Mouse (Mus musculus) intestine, embryonic 15.5 days (tissue): ENCODE measurements around the gene Trappc4. TPM values are rescaled to one million over a fixed set of nuclear protein-coding genes. Genes with fewer than 3 reads are reported as not detected.
A peak's percentile ranks its signal among the peaks of the same experiment; 100 is the strongest.
"Not testable (repeated sequence)": the region's sequence is repeated elsewhere in the genome, so short reads cannot be mapped to it uniquely, and the experiment has no call there.

Experiments used
- ATAC-seq: fragments of 200-750 bp; cut with Nextera tagmentation; 2 replicates; pipeline ENCODE4 v1.8.0; 2017; ENCODE audit warnings: moderate TSS enrichment, moderate library complexity
- H3K27ac ChIP-seq: fragments of 300-500 bp; sonication (generic); 2 replicates; pipeline ENCODE4 v1.5.1; 2015; ENCODE audit warnings: mild to moderate bottlenecking, inconsistent platforms
- H3K27me3 ChIP-seq: fragments of 300-500 bp; sonication (generic); replicated peaks from 2 replicates; pipeline ENCODE4 v1.6.1; 2015; ENCODE audit warnings: inconsistent platforms
- H3K36me3 ChIP-seq: fragments of 300-500 bp; sonication (generic); 2 replicates; pipeline ENCODE4 v1.6.1; 2015; ENCODE audit warnings: inconsistent platforms
- H3K4me1 ChIP-seq: fragments of 300-500 bp; sonication (generic); replicated peaks from 2 replicates; pipeline ENCODE4 v1.6.1; 2015; ENCODE audit warnings: inconsistent platforms
- H3K4me2 ChIP-seq: fragments of 300-500 bp; sonication (generic); replicated peaks from 2 replicates; pipeline ENCODE4 v1.6.1; 2015; ENCODE audit warnings: mild to moderate bottlenecking, inconsistent platforms
- H3K4me3 ChIP-seq: fragments of 300-500 bp; sonication (generic); replicated peaks from 2 replicates; pipeline ENCODE4 v1.5.1; 2015; ENCODE audit warnings: inconsistent platforms
- H3K9ac ChIP-seq: fragments of 300-500 bp; sonication (generic); 2 replicates; pipeline ENCODE4 v1.6.1; 2015; ENCODE audit warnings: inconsistent platforms
- H3K9me3 ChIP-seq: fragments of 300-500 bp; sonication (generic); 2 replicates; pipeline ENCODE4 v1.6.1; 2016; ENCODE audit warnings: inconsistent platforms
- WGBS: fragments of 180-500 bp; shearing (Covaris S2); methylation state at CpG from one replicate; pipeline ENCODE4 v1.1.7; 2015; 5-methylcytosine and 5-hydroxymethylcytosine counted together
- polyA plus RNA-seq: library from polyadenylated mRNA; unstranded; fragments of >200 nt; fragmentation: Nextera tagmentation; extraction: Ambion mirVana; gene quantifications from 2 replicates; pipeline ENCODE4 v1.2.1, GENCODE M21; 2015

Gene Trappc4
- polyA plus RNA-seq, 1 experiment from 2014 or later, result 122 TPM

DNA sequence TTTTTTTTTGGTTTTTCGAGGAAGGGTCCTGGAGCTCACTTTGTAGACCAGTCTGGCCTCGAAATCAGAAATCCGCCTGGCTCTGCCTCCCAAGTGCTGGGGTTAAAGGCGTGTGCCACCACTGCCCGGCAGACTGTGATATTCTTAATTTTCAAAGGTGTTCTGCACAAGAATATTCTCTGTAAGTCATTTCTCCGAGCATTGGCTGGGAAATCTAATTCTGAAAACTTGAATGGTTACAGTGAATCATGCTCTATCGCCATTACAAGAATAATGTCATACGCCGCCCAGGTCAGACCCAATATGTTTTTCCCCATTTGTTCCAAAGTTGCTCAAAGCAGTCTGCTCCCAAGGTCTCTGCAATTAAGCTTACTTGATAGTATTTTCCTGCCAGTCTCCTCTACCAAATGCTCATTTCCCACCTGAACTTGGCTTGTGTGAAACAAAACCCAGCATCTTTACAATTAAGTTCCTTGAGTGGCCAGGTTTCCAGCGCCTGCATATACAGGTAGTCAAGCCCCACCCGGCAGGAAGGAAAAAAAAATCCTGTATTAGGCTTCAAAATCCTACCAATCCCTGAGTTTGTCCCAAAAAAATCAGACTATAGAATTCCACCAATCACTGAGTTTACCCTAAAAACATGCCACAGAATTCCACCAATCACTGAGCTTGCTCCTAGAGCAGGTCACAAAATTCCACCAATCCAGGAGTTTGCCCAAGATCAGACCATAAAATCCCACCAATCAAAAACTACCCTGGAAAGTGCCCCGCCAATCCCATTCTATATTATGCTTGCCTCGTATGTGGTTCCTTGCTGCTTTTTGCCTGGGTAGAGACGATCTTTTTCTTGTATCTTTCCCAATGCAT, 11.4 kb upstream of the Trappc4 start, which contains the start of gene Ccdc84:
TSS of gene Ccdc84 (minus strand) at position 51 of the 867 bp plus-strand sequence.
- H3K4me3 ChIP-seq, result peak within 1 kb of the TSS; percentile 81
- no peaks in the 10 kb centered on the region; the same call in 1 of the 2 replicates for H3K4me1 ChIP-seq
- peak within 1 kb of the TSS; percentile 78 for H3K9ac ChIP-seq
- WGBS, result 74% methylated on average over 14 of the region's 14 CpGs
- no peaks in the 10 kb centered on the region for H3K9me3 ChIP-seq
- H3K36me3 ChIP-seq, result no peaks in the 10 kb centered on the region
- ATAC-seq, result no peak
- peak within 1 kb of the TSS; percentile 74 for H3K27ac ChIP-seq
- peak within 1 kb of the TSS; percentile 91 for H3K4me2 ChIP-seq
- H3K27me3 ChIP-seq, result no peaks in the 10 kb centered on the region

DNA sequence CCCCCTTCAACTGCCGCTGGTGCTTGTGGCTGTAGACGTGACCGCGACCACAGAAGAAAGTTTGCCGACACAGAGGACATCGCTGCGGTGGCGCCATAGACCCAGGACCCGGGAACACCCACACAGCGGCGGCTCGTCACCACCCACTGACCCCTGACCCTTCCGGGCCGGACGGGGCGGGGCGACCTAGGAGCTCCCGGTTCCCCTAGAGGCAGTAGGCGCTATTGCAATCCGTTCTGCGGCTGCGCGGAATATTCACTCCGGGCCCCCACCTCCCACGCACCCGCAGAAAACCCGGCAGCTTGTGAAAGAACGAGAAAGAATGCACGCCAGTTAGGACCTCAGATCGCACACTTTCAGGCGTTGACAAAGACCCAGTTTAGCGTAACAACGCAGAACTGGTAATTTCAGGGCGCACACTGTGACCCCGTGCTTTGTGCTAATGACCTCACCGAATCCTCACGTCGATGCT, 10.5 kb upstream of the Trappc4 start:
- peak overlapping the region; percentile 74 for H3K27ac ChIP-seq
- peak; percentile 98 for ATAC-seq
- no peaks in the 10 kb centered on the region; the same call in 1 of the 2 replicates for H3K4me1 ChIP-seq
- peak overlapping the region; percentile 81 for H3K4me3 ChIP-seq
- under 1% methylated on average over 38 of the region's 38 CpGs for WGBS
- peak overlapping the region; percentile 91 for H3K4me2 ChIP-seq
- H3K27me3 ChIP-seq, result no peaks in the 10 kb centered on the region
- H3K36me3 ChIP-seq, result peaks cover 3% of the 10 kb centered on the region; the same call in 1 of the 2 replicates
- H3K9ac ChIP-seq, result peak overlapping the region; percentile 78
- no peaks in the 10 kb centered on the region for H3K9me3 ChIP-seq

DNA sequence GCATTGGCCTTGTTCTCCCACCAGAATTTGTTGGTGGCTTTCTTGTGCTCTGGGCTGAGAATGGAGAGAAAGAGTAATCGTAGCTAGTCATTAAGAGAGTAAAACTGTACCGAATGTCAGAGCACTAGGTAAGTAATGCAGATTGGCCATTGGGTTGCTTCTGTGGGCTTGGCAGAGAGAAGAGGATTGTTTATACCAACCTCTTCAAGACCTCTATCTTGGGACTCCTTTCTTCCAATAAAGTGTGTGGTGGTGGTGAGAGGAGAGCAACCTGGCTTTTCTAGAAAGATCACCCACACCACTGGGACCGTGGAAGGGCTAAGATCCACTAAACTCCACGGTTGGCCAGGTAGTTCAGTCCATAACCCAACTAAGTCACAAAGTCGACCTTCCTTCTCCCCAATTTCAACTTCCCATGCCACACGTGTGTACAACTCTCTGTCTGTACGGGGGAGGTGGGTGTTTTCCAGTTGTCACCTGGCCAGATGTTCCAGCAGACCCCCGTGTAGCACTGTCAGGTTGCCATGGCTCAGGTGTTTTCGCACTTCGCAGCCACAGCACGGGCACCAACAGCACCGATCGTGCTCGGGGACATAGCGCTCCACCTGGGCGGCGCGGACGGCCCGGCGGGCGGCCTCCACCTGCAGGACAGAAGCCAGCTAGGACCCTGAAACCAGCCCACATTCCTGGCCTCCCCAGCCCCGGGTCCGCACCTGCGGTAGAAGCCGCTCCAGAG, 9.9 kb upstream of the Trappc4 start:
- Histone ChIP-seq H3K9me3 (no peaks in the 10 kb centered on the region), H3K4me1 (no peaks in the 10 kb centered on the region; the same call in 1 of the 2 replicates), H3K4me2 (peak overlapping the region; percentile 91), H3K4me3 (peak overlapping the region; percentile 81), H3K27me3 (no peaks in the 10 kb centered on the region), H3K9ac (peak overlapping the region; percentile 78), H3K36me3 (peaks cover 5% of the 10 kb centered on the region; the same call in 1 of the 2 replicates), H3K27ac (peak overlapping the region; percentile 74)
- ATAC-seq, result peak; percentile 82
- 6% methylated on average over 26 of the region's 26 CpGs for WGBS

DNA sequence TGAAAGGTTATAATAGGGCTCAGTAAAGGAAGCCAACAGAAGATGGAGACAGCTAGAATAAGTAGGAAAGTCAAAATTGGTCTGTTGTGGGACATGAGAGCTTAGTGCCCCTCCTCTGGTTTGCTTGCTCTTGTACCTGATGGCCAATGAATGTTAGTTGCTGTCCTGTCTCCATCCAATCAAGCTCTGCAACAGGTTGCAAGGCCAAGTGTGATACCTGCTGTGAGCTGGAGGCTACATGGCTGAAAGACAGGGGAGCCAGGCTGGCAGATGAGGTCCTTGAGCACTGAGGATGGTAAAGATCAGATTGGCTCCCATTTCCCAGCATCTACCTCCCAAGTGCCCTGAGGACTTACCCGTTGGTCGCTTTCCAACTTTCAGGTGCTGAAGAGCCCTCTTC, 5.4 kb upstream of the Trappc4 start:
- Histone ChIP-seq H3K9me3 (no peaks in the 10 kb centered on the region), H3K4me3 (no peak overlapping the region), H3K36me3 (peaks cover 24% of the 10 kb centered on the region), H3K4me2 (no peak overlapping the region), H3K27me3 (no peaks in the 10 kb centered on the region), H3K27ac (no peak overlapping the region), H3K9ac (no peak overlapping the region), H3K4me1 (peaks cover 2% of the 10 kb centered on the region)
- no peak for ATAC-seq
- WGBS, result 69% methylated on average over 2 of the region's 2 CpGs

DNA sequence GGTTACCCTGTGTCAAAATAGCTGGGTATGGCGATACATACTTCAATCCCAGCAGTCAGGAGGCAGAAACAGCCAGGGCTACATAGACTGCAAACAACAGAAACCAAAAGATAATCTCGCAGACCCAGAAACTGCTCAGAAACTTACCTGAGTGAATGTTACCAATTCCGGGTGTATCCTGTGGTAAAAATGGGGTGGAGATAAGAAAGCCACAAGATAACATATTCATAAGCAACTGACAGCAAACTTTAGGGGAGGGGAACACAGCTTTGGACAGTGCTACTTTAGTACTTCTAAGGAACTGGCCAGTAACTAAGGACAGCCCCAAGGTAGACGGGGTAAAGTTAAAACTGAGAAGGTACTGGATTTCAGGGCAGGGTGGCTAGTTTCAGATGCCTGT, 4.9 kb upstream of the Trappc4 start:
- H3K27ac ChIP-seq, result no peak overlapping the region
- 75% methylated on average over 4 of the region's 4 CpGs for WGBS
- ATAC-seq, result no peak

DNA sequence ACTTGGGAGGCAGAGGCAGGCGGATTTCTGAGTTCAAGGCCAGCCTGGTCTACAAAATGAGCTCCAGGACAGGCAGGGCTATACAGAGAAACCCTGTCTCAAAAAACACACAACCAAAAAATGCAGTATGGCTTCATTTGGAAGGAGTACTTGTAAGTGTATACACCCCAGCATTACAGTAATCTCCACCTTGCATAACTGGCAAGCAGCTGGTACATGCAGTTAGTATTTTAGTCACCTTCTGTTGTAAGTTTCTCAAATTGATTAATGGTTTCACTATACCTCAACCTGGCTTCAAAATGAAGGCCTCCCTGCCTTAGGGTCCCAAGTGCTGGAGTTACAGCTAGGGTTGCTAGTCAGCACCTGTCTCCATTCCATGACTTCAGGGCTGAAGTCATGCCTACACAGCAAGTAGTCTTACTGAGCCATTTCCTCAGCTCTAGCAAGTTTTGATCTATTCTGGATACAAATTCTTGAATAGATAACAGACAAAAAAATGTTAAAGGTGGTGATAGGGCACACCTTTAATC, 4.3 kb upstream of the Trappc4 start:
- WGBS, result 91% methylated on average over 1 of the region's 1 CpGs
- no peak overlapping the region for H3K27ac ChIP-seq
- H3K4me3 ChIP-seq, result no peak overlapping the region
- no peak for ATAC-seq
- H3K9me3 ChIP-seq, result no peaks in the 10 kb centered on the region
- H3K4me1 ChIP-seq, result peaks cover 2% of the 10 kb centered on the region; the same call in 1 of the 2 replicates
- H3K27me3 ChIP-seq, result no peaks in the 10 kb centered on the region
- peaks cover 24% of the 10 kb centered on the region for H3K36me3 ChIP-seq
- no peak overlapping the region for H3K4me2 ChIP-seq
- H3K9ac ChIP-seq, result no peak overlapping the region

More for the DNA sequence above, 4.9 kb upstream of the Trappc4 start:
- Histone ChIP-seq H3K4me3 (no peak overlapping the region), H3K4me2 (no peak overlapping the region), H3K4me1 (peaks cover 2% of the 10 kb centered on the region), H3K36me3 (peaks cover 24% of the 10 kb centered on the region), H3K9ac (no peak overlapping the region), H3K27me3 (no peaks in the 10 kb centered on the region), H3K9me3 (no peaks in the 10 kb centered on the region)

DNA sequence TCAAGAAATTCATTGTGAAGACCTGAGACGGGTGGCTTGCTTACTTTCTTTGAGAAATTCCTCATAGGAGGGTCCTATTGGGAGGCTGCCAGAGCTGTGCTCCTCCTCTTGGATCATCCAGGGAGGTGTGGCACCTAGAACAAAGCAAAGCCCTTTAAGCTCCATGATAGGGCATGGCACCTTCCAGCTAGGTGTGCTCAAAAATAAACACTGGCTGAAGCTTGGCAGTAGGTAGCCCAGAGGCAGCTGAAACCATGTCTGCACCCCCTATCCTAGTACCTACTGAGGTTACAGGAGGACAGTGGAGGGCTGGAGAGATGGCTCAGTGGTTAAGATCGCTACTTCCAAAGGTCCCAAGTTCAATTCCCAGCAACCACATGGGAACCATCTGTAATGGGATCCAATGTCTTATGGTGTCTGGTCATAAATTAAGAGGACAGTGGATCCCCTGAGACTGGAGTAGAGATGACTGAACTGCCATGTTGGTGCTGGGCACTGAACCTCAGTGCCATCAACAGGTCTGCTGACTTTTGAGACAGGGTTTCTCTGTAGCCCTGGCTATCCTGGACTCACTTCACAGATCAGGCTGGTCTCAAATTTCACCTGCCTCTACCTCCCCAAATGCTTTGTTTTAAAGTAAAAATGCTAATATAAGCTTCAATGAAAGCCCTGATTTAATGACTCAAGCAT, 3.4 kb upstream of the Trappc4 start:
- Histone ChIP-seq H3K27me3 (no peaks in the 10 kb centered on the region), H3K9ac (no peak overlapping the region), H3K4me3 (no peak overlapping the region), H3K27ac (no peak overlapping the region), H3K4me2 (no peak overlapping the region), H3K36me3 (peaks cover 24% of the 10 kb centered on the region), H3K4me1 (peaks cover 6% of the 10 kb centered on the region; the same call in 1 of the 2 replicates), H3K9me3 (no peaks in the 10 kb centered on the region)
- no peak for ATAC-seq
- WGBS, result 85% methylated on average over 2 of the region's 2 CpGs

DNA sequence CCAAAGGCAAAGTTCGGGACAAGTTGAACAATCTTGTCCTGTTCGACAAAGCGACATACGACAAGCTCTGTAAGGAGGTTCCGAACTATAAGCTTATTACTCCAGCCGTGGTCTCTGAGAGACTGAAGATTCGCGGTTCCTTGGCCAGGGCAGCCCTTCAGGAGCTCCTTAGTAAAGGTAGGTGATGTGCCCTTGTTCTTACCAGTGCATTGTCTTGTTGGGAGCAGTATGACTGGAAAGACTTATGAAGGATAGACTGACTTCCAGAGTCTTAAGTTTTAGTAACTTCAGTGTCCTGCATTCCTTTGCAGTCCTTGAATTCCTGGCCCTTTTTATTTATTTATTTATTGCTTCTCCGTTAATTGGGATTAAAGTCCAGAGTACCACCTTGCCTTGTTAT, 1.3 kb upstream of the Trappc4 start:
- not testable (repeated sequence) for ATAC-seq, H3K27ac ChIP-seq, H3K4me1 ChIP-seq, H3K27me3 ChIP-seq, H3K9me3 ChIP-seq
- H3K4me3 ChIP-seq, result peak overlapping the region; percentile 83
- H3K36me3 ChIP-seq, result peaks cover 36% of the 10 kb centered on the region
- 70% methylated on average over 9 of the region's 9 CpGs for WGBS
- peak overlapping the region; percentile 91; the same call in 1 of the 2 replicates for H3K9ac ChIP-seq
- H3K4me2 ChIP-seq, result peak overlapping the region; percentile 59

DNA sequence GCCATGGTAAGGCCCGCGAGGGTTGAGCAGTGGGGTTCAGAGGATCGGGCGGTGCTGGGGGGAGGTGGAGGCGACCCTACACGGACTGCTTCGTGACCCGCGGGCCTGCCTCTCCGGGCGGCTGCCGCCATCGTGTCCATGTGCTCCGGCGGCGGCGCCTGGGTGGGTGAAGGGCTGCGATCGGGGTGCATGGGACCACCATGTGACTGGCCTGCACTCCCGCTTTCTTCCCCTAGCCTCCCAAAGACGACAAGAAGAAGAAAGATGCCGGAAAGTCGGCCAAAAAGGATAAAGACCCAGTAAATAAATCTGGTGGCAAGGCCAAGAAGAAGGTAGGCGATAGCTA, 325 bp upstream of the Trappc4 start:
- peak overlapping the region; percentile 83 for H3K4me3 ChIP-seq
- peaks cover 6% of the 10 kb centered on the region; the same call in 1 of the 2 replicates for H3K4me1 ChIP-seq
- no peak for ATAC-seq
- H3K27me3 ChIP-seq, result no peaks in the 10 kb centered on the region
- H3K36me3 ChIP-seq, result peaks cover 35% of the 10 kb centered on the region
- H3K4me2 ChIP-seq, result peak overlapping the region; percentile 59
- H3K9ac ChIP-seq, result peak overlapping the region; percentile 91
- WGBS, result under 1% methylated on average over 23 of the region's 24 CpGs
- H3K9me3 ChIP-seq, result no peaks in the 10 kb centered on the region
- H3K27ac ChIP-seq, result peak overlapping the region; percentile 95

DNA sequence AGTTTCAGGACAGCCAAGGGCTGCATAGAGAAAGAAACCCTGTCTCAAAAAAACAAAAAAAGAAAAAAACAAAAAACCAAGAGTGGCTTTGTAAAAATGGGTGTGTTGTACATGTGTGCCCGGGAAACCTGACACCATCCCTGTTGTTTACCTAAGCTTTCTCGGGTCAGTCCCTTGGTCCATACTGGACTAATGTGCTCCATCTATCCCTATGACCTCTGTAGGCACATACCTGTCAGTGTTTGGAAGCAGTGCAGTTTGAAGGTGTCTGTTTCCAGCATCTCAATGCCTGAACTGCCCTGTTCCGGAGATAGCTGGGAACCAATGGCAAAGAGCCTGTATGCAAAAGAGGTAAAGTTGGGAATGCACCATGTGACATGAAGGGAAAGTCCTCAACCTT, 2.4 kb downstream of the Trappc4 start:
- H3K27me3 ChIP-seq, result no peaks in the 10 kb centered on the region
- no peak overlapping the region for H3K4me3 ChIP-seq
- no peak overlapping the region for H3K9ac ChIP-seq
- no peak overlapping the region for H3K4me2 ChIP-seq
- no peak for ATAC-seq
- H3K27ac ChIP-seq, result no peak overlapping the region
- H3K36me3 ChIP-seq, result peaks cover 45% of the 10 kb centered on the region
- no peaks in the 10 kb centered on the region for H3K9me3 ChIP-seq
- WGBS, result 61% methylated on average over 3 of the region's 3 CpGs
- peaks cover 12% of the 10 kb centered on the region; the same call in 1 of the 2 replicates for H3K4me1 ChIP-seq

DNA sequence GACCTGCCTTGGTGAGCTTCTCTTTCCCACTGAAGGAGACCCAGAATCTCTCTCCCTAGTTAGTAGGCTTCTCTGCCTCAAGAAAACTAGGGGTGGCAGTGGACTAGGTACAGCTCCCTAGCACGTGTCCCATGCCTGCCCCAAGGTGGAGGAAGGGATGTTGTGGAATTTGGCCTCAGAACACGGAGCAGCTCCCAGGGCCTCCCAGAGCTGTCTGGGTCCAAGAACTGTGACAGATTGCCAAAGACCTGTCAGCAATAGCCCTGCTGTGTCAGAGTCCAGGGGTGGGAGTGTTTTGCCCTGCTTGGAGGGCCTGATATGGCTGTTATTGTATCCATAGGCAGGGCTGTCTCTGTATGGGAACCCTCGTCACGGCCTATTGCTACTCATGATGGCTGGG, 6.3 kb downstream of the Trappc4 start:
- Histone ChIP-seq H3K4me1 (peaks cover 20% of the 10 kb centered on the region; the same call in 1 of the 2 replicates), H3K9ac (no peak overlapping the region), H3K4me3 (no peak overlapping the region), H3K9me3 (no peaks in the 10 kb centered on the region), H3K4me2 (no peak overlapping the region), H3K36me3 (peaks cover 39% of the 10 kb centered on the region), H3K27me3 (no peaks in the 10 kb centered on the region), H3K27ac (0 out of 2 replicates have a peak overlapping the region, but pooled peaks have one; percentile 6)
- ATAC-seq, result no peak
- WGBS, result 68% methylated on average over 4 of the region's 4 CpGs
